Mouse (Mus musculus): ENCODE data around the gene Rwdd3. TPM values are rescaled to one million over a fixed set of nuclear protein-coding genes. Genes with fewer than 3 reads are reported as not detected.

The Rwdd3 gene
- 1.3 and 3.3 TPM in 2 replicates for polyA plus RNA-seq (2012; rRNA removed)

GRCm38 (mm10) chr3:121171243-121171871 lies at the start of gene Rwdd3:
Rwdd3 (minus strand) TSS chr3:121171695.

Other genes starting within 250 kb of the Rwdd3 start
- gene Tmem56, start 111.4 kb upstream of the Rwdd3 start, polyA plus RNA-seq (2012; rRNA removed): 1.2 and 1.9 TPM in 2 replicates
- 16.0 and 19.7 TPM in 2 replicates for gene Alg14, start 120.1 kb upstream of the Rwdd3 start, polyA plus RNA-seq (2012; rRNA removed)